Mouse (Mus musculus): ENCODE data around the gene Zfp644. TPM values are rescaled to one million over a fixed set of nuclear protein-coding genes. Genes with fewer than 3 reads are reported as not detected.

The Zfp644 gene
- polyA plus RNA-seq, 1 experiment from 2014 or later = 96.1 TPM

DNA sequence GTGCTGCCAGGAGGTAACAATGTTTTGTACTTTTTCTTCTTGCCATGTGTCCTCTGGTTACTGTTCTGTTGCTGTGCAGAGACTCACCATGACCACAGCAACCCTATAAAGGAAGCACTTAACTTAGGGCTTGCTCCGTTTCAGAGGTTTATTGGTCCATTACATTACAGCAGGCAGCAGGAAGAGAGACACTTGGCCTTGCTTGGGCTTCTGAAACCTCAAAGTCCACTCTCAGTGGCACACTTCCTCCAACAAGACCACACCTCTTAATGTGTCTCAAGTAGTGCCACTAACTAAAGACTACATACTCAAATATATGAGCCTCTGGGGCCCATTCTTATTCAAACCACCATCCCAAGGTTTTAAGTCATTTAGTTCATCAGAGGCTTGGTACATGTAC lies 36.2 kb downstream of the Zfp644 start:
- H3K27me3 ChIP-seq = no peaks in the 10 kb centered on the region
- no peak overlapping the region for H3K4me2 ChIP-seq
- peaks cover 20% of the 10 kb centered on the region for H3K36me3 ChIP-seq
- no peak overlapping the region for H3K27ac ChIP-seq
- no peak overlapping the region for H3K4me3 ChIP-seq
- H3K4me1 ChIP-seq = peaks cover 4% of the 10 kb centered on the region; the same call in 1 of the 2 replicates
- H3K9me3 ChIP-seq = no peaks in the 10 kb centered on the region
- H3K9ac ChIP-seq = no peak overlapping the region
- ATAC-seq (ENCODE audit: insufficient number of reproducible peaks, insufficient read depth, low FRiP score, low TSS enrichment, low read depth) = no peak
- 73% methylated on average over 1 of the region's 1 CpGs for WGBS

- WGBS = 91% methylated on average over 3 of the region's 3 CpGs
- no peaks in the 10 kb centered on the region for H3K9me3 ChIP-seq
- no peaks in the 10 kb centered on the region for H3K27me3 ChIP-seq
- no peak overlapping the region for H3K4me3 ChIP-seq
- H3K4me2 ChIP-seq = no peak overlapping the region
- H3K36me3 ChIP-seq = peaks cover 25% of the 10 kb centered on the region
- no peak overlapping the region for H3K9ac ChIP-seq
- no peaks in the 10 kb centered on the region for H3K4me1 ChIP-seq
- ATAC-seq (ENCODE audit: insufficient number of reproducible peaks, insufficient read depth, low FRiP score, low TSS enrichment, low read depth) = no peak
- no peak overlapping the region for H3K27ac ChIP-seq
Measured at GRCm38 (mm10) chr5:106652790-106653328, 44.2 kb downstream of the Zfp644 start.

- Histone ChIP-seq H3K9me3 (no peaks in the 10 kb centered on the region), H3K4me3 (no peak overlapping the region), H3K4me1 (no peaks in the 10 kb centered on the region), H3K4me2 (no peak overlapping the region), H3K36me3 (peaks cover 26% of the 10 kb centered on the region), H3K9ac (no peak overlapping the region), H3K27me3 (no peaks in the 10 kb centered on the region), H3K27ac (no peak overlapping the region)
- no peak for ATAC-seq (ENCODE audit: insufficient number of reproducible peaks, insufficient read depth, low FRiP score, low TSS enrichment, low read depth)
- 76% methylated on average over 4 of the region's 4 CpGs for WGBS
Measured at GRCm38 (mm10) chr5:106652220-106652753, 44.8 kb downstream of the Zfp644 start.

- H3K4me3 ChIP-seq = no peak overlapping the region
- no peaks in the 10 kb centered on the region for H3K27me3 ChIP-seq
- no peak for ATAC-seq (ENCODE audit: insufficient number of reproducible peaks, insufficient read depth, low FRiP score, low TSS enrichment, low read depth)
- no peak overlapping the region for H3K27ac ChIP-seq
- H3K9ac ChIP-seq = no peak overlapping the region
- H3K4me1 ChIP-seq = no peaks in the 10 kb centered on the region
- H3K9me3 ChIP-seq = no peaks in the 10 kb centered on the region
- peaks cover 17% of the 10 kb centered on the region for H3K36me3 ChIP-seq
- no peak overlapping the region for H3K4me2 ChIP-seq
Measured at GRCm38 (mm10) chr5:106649995-106650394, 47.1 kb downstream of the Zfp644 start.

- no peak overlapping the region for H3K4me2 ChIP-seq
- peaks cover 12% of the 10 kb centered on the region for H3K36me3 ChIP-seq
- H3K4me3 ChIP-seq = no peak overlapping the region
- no peak overlapping the region for H3K9ac ChIP-seq
- no peak overlapping the region for H3K27ac ChIP-seq
- H3K9me3 ChIP-seq = no peaks in the 10 kb centered on the region
- ATAC-seq (ENCODE audit: insufficient number of reproducible peaks, insufficient read depth, low FRiP score, low TSS enrichment, low read depth) = no peak
- no peaks in the 10 kb centered on the region for H3K4me1 ChIP-seq
- H3K27me3 ChIP-seq = no peaks in the 10 kb centered on the region
Measured at GRCm38 (mm10) chr5:106649441-106649840, 47.6 kb downstream of the Zfp644 start.

DNA sequence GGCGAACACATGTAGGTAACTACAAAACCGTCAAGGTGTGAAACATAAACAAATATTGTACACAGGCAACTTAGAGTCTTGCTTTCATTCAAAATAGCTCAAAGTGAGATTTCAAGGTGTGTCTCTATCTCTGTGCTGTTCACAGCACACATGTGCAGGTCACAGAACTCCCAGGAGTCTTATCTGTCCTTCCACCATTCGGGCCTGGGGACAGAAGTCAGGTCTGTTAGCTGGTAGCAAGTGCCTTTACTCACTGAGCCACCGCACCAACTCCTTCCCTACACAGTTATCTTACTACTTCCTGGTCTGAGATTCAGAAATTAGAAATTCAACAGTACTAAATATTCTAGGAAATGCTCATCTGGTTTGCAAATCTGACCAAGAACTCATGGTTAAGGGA lies 53.7 kb downstream of the Zfp644 start:
- H3K9me3 ChIP-seq = no peaks in the 10 kb centered on the region
- 89% methylated on average over 4 of the region's 4 CpGs for WGBS
- no peak for ATAC-seq (ENCODE audit: insufficient number of reproducible peaks, insufficient read depth, low FRiP score, low TSS enrichment, low read depth)
- H3K27ac ChIP-seq = no peak overlapping the region
- no peaks in the 10 kb centered on the region for H3K27me3 ChIP-seq
- H3K4me2 ChIP-seq = no peak overlapping the region
- no peak overlapping the region for H3K4me3 ChIP-seq
- H3K4me1 ChIP-seq = no peaks in the 10 kb centered on the region
- peaks cover 7% of the 10 kb centered on the region; the same call in 1 of the 2 replicates for H3K36me3 ChIP-seq
- no peak overlapping the region for H3K9ac ChIP-seq

GRCm38 (mm10) chr5:106641876-106642275 lies 55.2 kb downstream of the Zfp644 start:
- WGBS = 81% methylated on average over 3 of the region's 3 CpGs
- H3K36me3 ChIP-seq = peaks cover 14% of the 10 kb centered on the region
- ATAC-seq (ENCODE audit: insufficient number of reproducible peaks, insufficient read depth, low FRiP score, low TSS enrichment, low read depth) = no peak

GRCm38 (mm10) chr5:106640235-106640809 lies 56.8 kb downstream of the Zfp644 start:
- Histone ChIP-seq H3K4me1 (no peaks in the 10 kb centered on the region), H3K27me3 (no peaks in the 10 kb centered on the region), H3K9me3 (no peaks in the 10 kb centered on the region), H3K36me3 (peaks cover 30% of the 10 kb centered on the region), H3K9ac (no peak overlapping the region), H3K27ac (no peak overlapping the region), H3K4me3 (no peak overlapping the region), H3K4me2 (no peak overlapping the region)
- ATAC-seq (ENCODE audit: insufficient number of reproducible peaks, insufficient read depth, low FRiP score, low TSS enrichment, low read depth) = no peak
- 80% methylated on average over 5 of the region's 5 CpGs for WGBS

More at GRCm38 (mm10) chr5:106641876-106642275, 55.2 kb downstream of the Zfp644 start:
- Histone ChIP-seq H3K4me1 (no peaks in the 10 kb centered on the region), H3K27ac (no peak overlapping the region), H3K4me2 (no peak overlapping the region), H3K27me3 (no peaks in the 10 kb centered on the region), H3K9ac (no peak overlapping the region), H3K9me3 (no peaks in the 10 kb centered on the region), H3K4me3 (no peak overlapping the region)

DNA sequence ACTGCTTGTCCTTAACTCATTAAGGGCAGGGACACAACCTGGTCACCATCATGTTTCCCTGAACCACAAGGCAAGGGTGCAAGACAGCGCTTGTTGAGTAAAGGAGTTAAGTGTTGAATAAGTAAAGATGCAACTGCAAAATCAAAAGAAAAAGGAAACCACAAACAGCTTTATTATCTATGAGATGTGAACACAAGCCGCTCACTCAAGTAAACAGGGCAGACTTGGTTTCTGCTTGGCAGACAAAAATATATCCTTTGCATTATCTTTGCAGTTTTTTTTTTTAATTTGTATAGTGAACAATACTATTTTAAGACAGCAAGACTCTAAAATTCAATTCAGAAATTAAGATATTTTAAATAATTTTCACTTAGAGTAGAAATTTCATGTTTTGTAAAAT lies 57.5 kb downstream of the Zfp644 start:
- Histone ChIP-seq H3K4me2 (no peak overlapping the region), H3K36me3 (peaks cover 37% of the 10 kb centered on the region), H3K4me3 (no peak overlapping the region), H3K27ac (no peak overlapping the region), H3K9ac (no peak overlapping the region), H3K9me3 (no peaks in the 10 kb centered on the region), H3K27me3 (no peaks in the 10 kb centered on the region), H3K4me1 (no peaks in the 10 kb centered on the region)
- WGBS = 89% methylated on average over 2 of the region's 2 CpGs
- ATAC-seq (ENCODE audit: insufficient number of reproducible peaks, insufficient read depth, low FRiP score, low TSS enrichment, low read depth) = no peak

- H3K4me2 ChIP-seq = no peak overlapping the region
- H3K9me3 ChIP-seq = no peaks in the 10 kb centered on the region
- peaks cover 4% of the 10 kb centered on the region; the same call in 1 of the 2 replicates for H3K4me1 ChIP-seq
- no peak for ATAC-seq (ENCODE audit: insufficient number of reproducible peaks, insufficient read depth, low FRiP score, low TSS enrichment, low read depth)
- no peak overlapping the region for H3K4me3 ChIP-seq
- 92% methylated on average over 13 of the region's 13 CpGs for WGBS
- H3K36me3 ChIP-seq = peaks cover 44% of the 10 kb centered on the region
- no peaks in the 10 kb centered on the region for H3K27me3 ChIP-seq
- no peak overlapping the region for H3K27ac ChIP-seq
- H3K9ac ChIP-seq = no peak overlapping the region
Measured at GRCm38 (mm10) chr5:106636423-106636946, 60.6 kb downstream of the Zfp644 start.

DNA sequence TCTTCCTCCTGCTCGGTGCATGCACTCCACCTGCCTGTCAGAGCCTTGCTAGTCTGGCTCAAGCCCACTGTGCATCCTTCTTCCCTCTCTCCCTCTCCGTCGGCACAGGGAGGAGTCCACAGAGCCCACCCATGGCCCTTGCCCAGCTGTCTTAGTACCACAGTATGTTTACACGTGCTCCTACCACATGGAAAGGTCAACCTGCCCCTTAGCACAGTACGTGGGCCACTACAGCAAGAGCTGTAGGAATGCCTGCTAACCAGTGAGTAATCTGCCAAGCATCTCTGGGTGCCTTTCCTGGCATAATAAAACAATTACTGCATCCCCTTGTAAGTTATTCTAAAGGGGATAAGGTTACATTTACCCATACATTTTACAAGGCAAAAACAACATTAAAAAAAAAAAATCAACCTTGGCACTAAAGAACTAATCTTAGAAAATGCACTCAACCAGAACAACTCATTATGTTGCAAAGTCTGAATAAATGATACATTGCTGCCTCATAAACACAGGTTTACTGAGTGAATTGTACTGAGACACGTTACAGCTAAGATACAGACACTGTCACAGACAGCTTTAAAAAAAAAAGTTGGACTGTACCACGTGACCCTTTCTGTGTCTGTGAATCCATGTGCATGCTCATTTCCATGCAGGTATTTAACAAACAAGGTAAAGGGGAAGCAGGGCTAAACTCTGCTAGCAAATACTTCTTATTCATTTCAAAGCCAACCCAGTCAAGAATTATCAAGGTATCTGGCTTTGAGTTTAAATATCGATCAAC lies 68.5 kb downstream of the Zfp644 start:
- Histone ChIP-seq H3K27ac (no peak overlapping the region), H3K27me3 (no peaks in the 10 kb centered on the region), H3K4me2 (no peak overlapping the region), H3K9me3 (no peaks in the 10 kb centered on the region), H3K4me3 (no peak overlapping the region), H3K9ac (no peak overlapping the region), H3K36me3 (peaks cover 16% of the 10 kb centered on the region; the same call in 1 of the 2 replicates), H3K4me1 (peaks cover 16% of the 10 kb centered on the region)
- 73% methylated on average over 8 of the region's 8 CpGs for WGBS
- ATAC-seq (ENCODE audit: insufficient number of reproducible peaks, insufficient read depth, low FRiP score, low TSS enrichment, low read depth) = no peak
